Mouse (Mus musculus) C2C12 (cell line): ENCODE results near the gene Agps. TPM values are rescaled to one million over a fixed set of nuclear protein-coding genes. Genes with fewer than 3 reads are reported as not detected.

Experiments used
- H3K27me3 ChIP-seq: one replicate; pipeline ENCODE4 v1.6.1; 2011; ENCODE audit not compliant: control insufficient read depth, insufficient read depth, insufficient read length
- H3K36me3 ChIP-seq: one replicate; pipeline ENCODE4 v1.6.1; 2011; ENCODE audit not compliant: control insufficient read depth, insufficient read depth
- H3K4me3 ChIP-seq: one replicate; pipeline ENCODE4 v1.5.1; 2011; ENCODE audit warnings: mild to moderate bottlenecking, control low read depth; ENCODE audit not compliant: poor library complexity, insufficient read depth, severe bottlenecking
- H3K79me2 ChIP-seq: one replicate; pipeline ENCODE4 v1.6.1; 2011; ENCODE audit not compliant: control insufficient read depth, insufficient read depth
- H3K79me3 ChIP-seq: one replicate; pipeline ENCODE4 v1.6.1; 2011; ENCODE audit warnings: low read depth, control low read depth
- H3ac ChIP-seq: one replicate; pipeline ENCODE3; 2011; ENCODE audit warnings: low read depth; ENCODE audit not compliant: control insufficient read depth, insufficient read length
- CEBPB ChIP-seq: IDR thresholded peaks from one replicate; pipeline ENCODE4 v1.6.1; 2011; ENCODE audit warnings: low read depth, mild to moderate bottlenecking, control low read depth, moderate library complexity
- CTCF ChIP-seq: IDR thresholded peaks from one replicate; pipeline ENCODE4 v1.5.1; 2011; ENCODE audit not compliant: control insufficient read depth, insufficient read depth, insufficient read length
- FOSL1 ChIP-seq: IDR thresholded peaks from one replicate; pipeline ENCODE4 v1.8.0; 2011; ENCODE audit warnings: mild to moderate bottlenecking, low read length; ENCODE audit not compliant: poor library complexity, insufficient read depth, severe bottlenecking
- MAX ChIP-seq: IDR thresholded peaks from one replicate; pipeline ENCODE4 v1.6.1; 2011; ENCODE audit warnings: mild to moderate bottlenecking, control low read depth
- MYOD1 ChIP-seq: IDR thresholded peaks from one replicate; pipeline ENCODE4 v1.6.1; 2011; ENCODE audit warnings: low read depth; ENCODE audit not compliant: control insufficient read depth, insufficient read length
- MYOG ChIP-seq: IDR thresholded peaks from one replicate; pipeline ENCODE4 v1.6.1; 2011; ENCODE audit not compliant: control insufficient read depth, insufficient read length; ENCODE audit errors: extremely low read depth
- USF1 ChIP-seq: IDR thresholded peaks from one replicate; pipeline ENCODE4 v1.6.1; 2011; ENCODE audit warnings: low read depth, mild to moderate bottlenecking, control low read depth, moderate library complexity
- polyA plus RNA-seq: library from polyadenylated mRNA; unstranded; fragments of >200 nt; fragmentation: generic; extraction: Trizol; gene quantifications from one replicate; pipeline ENCODE4 v1.2.1, GENCODE M21; 2012; ENCODE audit warnings: missing spikeins

Gene Agps
- polyA plus RNA-seq, 1 experiment: 15.4 TPM

- H3K4me3 ChIP-seq: no peak overlapping the region
- H3K79me2 ChIP-seq: no peaks in the 10 kb centered on the region
- no peaks in the 10 kb centered on the region for H3K36me3 ChIP-seq
- TF ChIP-seq MYOD1: no peak
- no peak for TF ChIP-seq MYOG
- TF ChIP-seq USF1: no peak
- no peak for TF ChIP-seq FOSL1
- no peaks in the 10 kb centered on the region for H3K79me3 ChIP-seq
- H3ac ChIP-seq: no peak overlapping the region
- peaks cover 19% of the 10 kb centered on the region for H3K27me3 ChIP-seq
These were observed 17.1 kb upstream of the Agps start for GRCm38 (mm10) chr2:75814880-75815279.

- Histone ChIP-seq H3K4me3 (no peak overlapping the region), H3K27me3 (peaks cover 20% of the 10 kb centered on the region)
These were observed 16.5 kb upstream of the Agps start for GRCm38 (mm10) chr2:75815521-75815920.

GRCm38 (mm10) chr2:75816673-75817072 lies 15.3 kb upstream of the Agps start:
- H3K79me3 ChIP-seq: no peaks in the 10 kb centered on the region
- H3K79me2 ChIP-seq: no peaks in the 10 kb centered on the region
- no peaks in the 10 kb centered on the region for H3K36me3 ChIP-seq
- H3ac ChIP-seq: no peak overlapping the region
- TF ChIP-seq MAX: no peak
- H3K4me3 ChIP-seq: no peak overlapping the region
- H3K27me3 ChIP-seq: peaks cover 24% of the 10 kb centered on the region

More at GRCm38 (mm10) chr2:75815521-75815920, 16.5 kb upstream of the Agps start:
- TF ChIP-seq MAX: no peak
- no peak for TF ChIP-seq CEBPB
- Histone ChIP-seq H3K36me3 (no peaks in the 10 kb centered on the region), H3ac (no peak overlapping the region), H3K79me3 (no peaks in the 10 kb centered on the region), H3K79me2 (no peaks in the 10 kb centered on the region)

- Histone ChIP-seq H3K27me3 (peaks cover 24% of the 10 kb centered on the region), H3K4me3 (no peak overlapping the region), H3K36me3 (no peaks in the 10 kb centered on the region), H3K79me3 (no peaks in the 10 kb centered on the region), H3K79me2 (no peaks in the 10 kb centered on the region), H3ac (no peak overlapping the region)
- TF ChIP-seq USF1 (no peak), MYOG (no peak), CTCF (no peak), CEBPB (no peak), FOSL1 (no peak), MAX (no peak), MYOD1 (no peak)
These were observed 13.3 kb upstream of the Agps start for GRCm38 (mm10) chr2:75818719-75819118.

GRCm38 (mm10) chr2:75819796-75820195 lies 12.2 kb upstream of the Agps start:
- H3K79me2 ChIP-seq: no peaks in the 10 kb centered on the region
- H3K4me3 ChIP-seq: no peak overlapping the region
- no peaks in the 10 kb centered on the region for H3K79me3 ChIP-seq
- no peaks in the 10 kb centered on the region for H3K36me3 ChIP-seq
- H3K27me3 ChIP-seq: peaks cover 19% of the 10 kb centered on the region
- H3ac ChIP-seq: no peak overlapping the region
- no peak for TF ChIP-seq MYOD1
- TF ChIP-seq CEBPB: no peak
- no peak for TF ChIP-seq FOSL1
- no peak for TF ChIP-seq CTCF
- no peak for TF ChIP-seq MAX
- TF ChIP-seq MYOG: no peak
- TF ChIP-seq USF1: no peak

- Histone ChIP-seq H3K4me3 (no peak overlapping the region), H3K79me3 (no peaks in the 10 kb centered on the region), H3K79me2 (no peaks in the 10 kb centered on the region), H3ac (no peak overlapping the region), H3K27me3 (peaks cover 16% of the 10 kb centered on the region), H3K36me3 (no peaks in the 10 kb centered on the region)
- TF ChIP-seq FOSL1 (no peak), CTCF (no peak), MAX (no peak)
These were observed 9.8 kb upstream of the Agps start for GRCm38 (mm10) chr2:75821971-75822751.

GRCm38 (mm10) chr2:75823736-75824135 lies 8.2 kb upstream of the Agps start:
- no peak overlapping the region for H3ac ChIP-seq
- no peaks in the 10 kb centered on the region for H3K79me3 ChIP-seq
- H3K79me2 ChIP-seq: no peaks in the 10 kb centered on the region
- TF ChIP-seq USF1 (no peak), FOSL1 (no peak), CTCF (no peak), MYOD1 (no peak), MAX (no peak), CEBPB (no peak), MYOG (no peak)
- H3K27me3 ChIP-seq: peaks cover 11% of the 10 kb centered on the region
- no peaks in the 10 kb centered on the region for H3K36me3 ChIP-seq
- no peak overlapping the region for H3K4me3 ChIP-seq
